Mouse (Mus musculus): ENCODE data around the gene Alpk1.

Alpk1 gene

DNA sequence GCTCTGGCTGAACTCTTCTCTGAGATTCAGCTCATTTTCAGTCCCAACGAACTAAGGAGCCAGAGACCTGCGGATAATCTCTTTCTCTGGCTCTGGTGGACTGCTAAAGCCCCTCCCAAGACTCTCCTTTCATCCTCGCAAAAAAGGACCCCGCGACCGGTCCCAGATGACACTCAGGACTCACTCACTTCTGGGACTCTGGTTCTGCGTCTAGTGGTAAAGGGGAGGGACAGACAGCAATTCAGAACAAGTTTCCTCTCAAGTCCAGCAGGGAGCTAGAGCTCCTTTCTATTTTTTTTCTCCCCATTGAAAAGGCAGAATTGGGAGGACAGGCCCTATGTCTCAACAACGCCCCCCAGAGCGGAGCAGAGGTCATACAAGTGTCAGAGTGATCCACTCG, 148.7 kb downstream of the Alpk1 start:
- peak in 1 of 2 experiments; percentile 46 for DNase-seq (ENCODE audit: inconsistent age in 2 of 2, low spot score in 1 of 2)

DNA sequence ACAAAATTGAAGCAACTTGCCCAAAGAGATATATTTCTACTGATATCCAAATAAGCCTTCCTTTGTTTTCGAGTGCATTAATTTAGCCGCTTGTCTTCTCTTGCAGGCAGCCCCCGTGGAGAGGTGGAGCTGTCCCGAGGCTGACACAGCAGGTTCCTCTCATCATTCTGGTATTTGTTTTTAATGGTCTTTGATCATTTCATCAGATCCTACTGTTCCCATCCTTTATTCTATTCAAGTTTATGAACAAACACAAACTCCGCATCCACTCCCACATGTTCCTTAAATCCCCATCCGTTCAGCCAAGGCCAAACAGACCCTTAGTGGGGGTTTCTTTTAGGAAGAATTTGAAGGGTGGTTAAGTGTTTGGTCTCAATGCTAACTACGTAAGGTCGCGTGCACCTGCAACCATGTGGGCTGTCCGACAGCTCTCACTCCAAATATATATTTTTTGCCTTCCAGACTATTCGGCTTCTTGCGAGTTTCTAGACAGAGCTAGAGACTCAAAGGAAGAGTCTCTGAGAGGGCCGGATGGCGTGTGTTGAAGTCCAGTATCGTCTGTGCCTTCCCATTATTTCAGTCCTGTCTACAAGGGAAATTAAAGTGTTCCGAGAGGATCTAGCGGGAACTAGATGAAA, 149.5 kb downstream of the Alpk1 start:
- peak in 1 of 2 experiments; percentile 27 for DNase-seq (ENCODE audit: inconsistent age in 2 of 2, low spot score in 1 of 2)

DNA sequence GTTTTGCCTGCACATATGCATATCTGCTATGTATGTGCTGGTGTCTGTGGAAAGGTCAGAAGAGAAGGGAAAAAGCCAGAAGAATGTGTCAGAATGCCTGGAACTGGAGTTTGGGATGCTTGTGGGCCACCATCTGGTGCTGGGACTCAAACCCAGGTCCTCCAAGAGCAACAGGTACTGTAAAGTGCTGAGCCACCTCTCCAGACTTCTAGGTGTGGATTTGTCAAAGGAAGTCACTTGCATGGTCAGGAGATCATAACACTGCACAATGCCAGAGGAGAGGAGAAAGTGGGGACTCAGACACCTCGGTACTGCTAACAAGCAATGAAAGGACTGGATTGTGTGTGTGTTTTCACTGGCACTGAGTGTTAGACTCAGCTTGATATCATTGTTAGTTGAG, 150.1 kb downstream of the Alpk1 start:
- DNase-seq (ENCODE audit: inconsistent age in 2 of 2, low spot score in 1 of 2) = no peak

DNA sequence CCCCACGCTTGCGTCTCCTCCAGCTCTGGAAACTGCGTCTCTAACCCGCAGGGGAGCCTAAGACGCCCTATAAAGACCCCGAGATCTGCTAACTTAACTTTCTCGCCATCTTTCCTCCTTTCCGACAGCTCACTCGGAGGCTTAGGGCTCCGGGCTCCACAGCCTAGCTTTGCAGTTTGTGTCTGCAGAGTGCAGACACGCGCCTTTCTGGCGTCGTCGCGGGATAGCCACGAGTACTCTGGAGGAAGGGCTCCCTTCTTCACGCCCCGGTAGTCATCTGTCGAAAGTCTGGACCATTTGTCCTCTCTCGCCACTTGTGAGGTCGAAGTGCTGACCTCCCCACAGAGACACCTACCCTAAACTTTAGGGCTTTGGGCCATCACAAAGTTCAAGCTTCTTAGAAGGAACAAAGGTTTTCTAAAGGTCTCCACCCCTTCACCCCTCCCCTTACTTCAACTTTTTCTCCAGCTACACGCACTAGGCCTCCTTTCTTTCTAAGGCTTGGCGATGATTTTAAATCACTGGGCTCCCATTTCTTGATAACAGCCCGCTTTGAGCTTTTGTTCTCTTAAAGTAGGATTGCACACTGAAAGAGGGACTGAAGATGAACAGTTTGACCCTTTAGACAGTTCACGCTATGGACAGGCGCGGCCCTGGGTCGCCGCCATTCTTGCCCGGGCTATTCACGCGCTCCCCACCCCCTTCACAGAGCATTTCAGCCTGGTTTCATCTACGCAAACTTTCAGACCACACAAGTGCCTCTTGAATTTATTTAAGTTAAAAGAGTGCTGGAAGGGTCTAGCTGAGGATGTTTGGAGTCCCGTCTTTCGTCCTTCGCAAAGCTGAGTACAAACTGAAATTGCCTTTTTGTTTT, 151.8 kb downstream of the Alpk1 start:
- peak; percentile 6 to 42 for DNase-seq (ENCODE audit: inconsistent age in 2 of 2, low spot score in 1 of 2)

DNA sequence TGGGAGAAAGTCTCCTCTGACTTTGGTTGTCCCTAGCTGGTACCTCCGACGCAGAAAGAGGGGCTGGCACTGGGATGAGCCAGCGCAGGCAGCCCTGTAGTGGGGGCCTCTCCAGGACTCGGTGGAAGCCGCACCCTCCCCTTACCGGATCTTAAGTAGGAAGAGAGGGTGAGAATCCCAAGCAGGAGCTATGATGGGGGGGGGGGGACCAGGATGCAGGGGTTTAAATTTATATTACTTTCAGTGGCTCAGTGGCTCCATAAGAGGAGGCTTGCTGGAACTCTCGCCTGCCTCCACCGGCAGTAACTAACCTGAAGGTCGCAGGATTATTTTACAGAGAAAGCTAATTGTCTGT, 152.4 kb downstream of the Alpk1 start:
- DNase-seq (ENCODE audit: inconsistent age in 2 of 2, low spot score in 1 of 2) = no peak

DNA sequence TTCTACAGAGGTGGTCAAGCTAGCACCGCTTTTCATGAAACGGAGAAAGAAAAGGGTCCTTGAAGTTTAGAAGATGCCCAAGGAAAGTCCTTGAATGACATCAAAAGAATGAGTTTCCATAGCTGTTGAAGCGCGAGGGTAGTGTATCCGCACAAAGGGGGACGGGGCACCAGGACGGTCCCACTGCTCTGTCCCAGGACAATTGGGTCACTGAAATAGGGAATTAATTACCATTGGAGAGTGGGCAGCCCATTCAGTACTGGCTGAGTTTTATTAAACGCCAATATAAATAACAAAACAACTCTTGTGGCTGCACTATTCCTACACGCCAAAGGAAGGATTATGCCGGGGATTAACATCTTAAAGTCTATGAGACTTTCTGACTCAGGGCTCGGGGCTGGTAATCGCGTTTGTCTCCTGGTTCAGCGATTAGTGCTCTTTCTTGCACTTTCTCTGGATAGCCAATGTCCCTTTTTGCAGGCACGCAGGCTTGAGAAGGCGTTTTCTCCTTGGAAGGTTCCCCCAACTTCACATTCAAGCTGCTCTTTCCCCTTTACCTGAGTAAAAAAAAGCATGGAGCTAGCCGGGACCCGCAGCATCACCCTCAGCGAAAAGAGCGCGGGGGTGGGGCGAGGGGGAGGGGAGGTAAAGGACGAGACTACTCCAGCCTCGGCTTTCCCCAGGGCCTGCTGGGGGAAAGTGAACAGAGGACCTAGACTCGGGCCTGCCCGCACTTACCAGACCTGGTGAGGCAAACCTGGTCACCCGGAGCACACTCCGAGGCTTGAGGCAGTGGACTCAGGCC, 153.0 kb downstream of the Alpk1 start:
- DNase-seq (ENCODE audit: inconsistent age in 2 of 2, low spot score in 1 of 2) = peak; percentile 6 to 40

DNA sequence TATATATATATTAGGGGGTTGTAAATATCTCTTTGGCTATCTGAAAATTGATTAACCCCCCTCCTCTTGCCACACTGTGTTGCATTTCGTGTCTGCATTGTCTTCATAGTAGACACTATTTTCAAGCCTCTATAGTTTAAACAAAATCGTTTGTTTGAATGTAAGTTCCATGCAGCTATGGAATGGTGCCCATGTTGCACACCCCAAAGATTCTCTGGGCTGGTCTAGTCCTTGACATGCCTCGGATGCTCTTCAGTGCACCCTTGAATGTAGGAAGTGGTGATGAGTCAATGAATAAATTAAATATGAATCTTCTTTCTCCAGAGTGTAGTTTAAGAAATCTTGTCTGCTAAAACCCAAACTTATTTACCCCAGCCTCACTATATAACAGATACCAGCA, 153.8 kb downstream of the Alpk1 start:
- peak in 1 of 2 experiments; percentile 33 for DNase-seq (ENCODE audit: inconsistent age in 2 of 2, low spot score in 1 of 2)

DNA sequence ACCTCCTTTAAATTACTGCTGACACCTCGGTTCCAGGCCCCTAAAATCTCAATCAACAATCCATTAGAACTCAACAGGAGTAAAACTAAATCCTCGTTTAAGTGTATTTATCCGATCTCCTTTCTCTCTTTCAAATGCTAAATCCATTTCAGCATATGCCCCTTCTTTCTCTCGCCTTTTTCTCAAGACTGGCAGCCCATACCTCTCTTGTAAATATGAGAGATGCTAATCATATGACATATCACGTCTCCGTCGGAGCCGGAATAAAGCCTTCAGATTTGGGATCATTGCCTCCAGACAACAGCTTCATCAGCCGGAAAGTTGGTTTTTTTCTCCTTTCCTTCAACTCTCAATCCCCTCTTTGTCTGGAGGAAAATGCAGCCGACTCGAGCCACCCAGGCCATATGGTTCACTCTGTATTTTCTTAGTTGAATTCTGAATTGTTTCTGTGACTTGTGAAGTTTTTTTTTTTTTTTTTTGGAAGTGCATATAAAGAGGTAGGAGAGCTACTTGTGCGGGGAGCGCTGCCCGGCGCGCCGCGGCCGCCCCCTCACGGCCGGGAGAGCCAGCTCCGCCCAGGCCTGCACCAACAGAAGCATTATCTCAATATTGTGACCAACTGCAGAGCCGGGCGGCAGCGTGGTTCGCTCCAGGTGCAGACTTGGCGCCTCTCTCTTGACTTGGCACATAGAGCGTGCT, 154.5 kb downstream of the Alpk1 start:
- DNase-seq (ENCODE audit: inconsistent age in 2 of 2, low spot score in 1 of 2) = peak; percentile 15 to 60

DNA sequence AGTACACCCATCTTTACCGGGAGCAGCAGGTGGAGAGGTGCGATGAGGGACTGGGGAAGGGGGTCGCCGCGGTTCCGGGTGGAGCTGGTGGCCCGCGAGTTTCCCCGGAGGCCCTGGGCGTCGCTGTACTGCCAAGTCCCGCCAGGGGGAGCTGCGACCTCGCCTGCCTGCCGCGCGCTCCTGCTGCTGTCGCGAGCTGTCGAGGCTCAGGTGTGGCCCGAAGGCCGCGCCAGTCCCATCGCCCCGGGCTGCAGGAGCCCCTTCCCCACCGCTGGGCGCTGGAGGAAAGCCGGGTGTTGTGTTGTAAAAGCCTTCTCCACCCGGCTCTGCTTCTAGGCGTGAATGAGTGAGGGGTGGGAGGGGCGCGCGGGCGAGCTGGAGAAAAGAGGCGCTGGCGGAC, 155.0 kb downstream of the Alpk1 start:
- DNase-seq (ENCODE audit: inconsistent age in 2 of 2, low spot score in 1 of 2) = peak; percentile 61 to 88
